Mouse (Mus musculus): ENCODE results near the gene Fkbp8. TPM values are rescaled to one million over a fixed set of nuclear protein-coding genes. Genes with fewer than 3 reads are reported as not detected.

The Fkbp8 gene
- polyA plus RNA-seq, 1 experiment from 2014 or later: 441 TPM

GRCm38 (mm10) chr8:70546412-70546811, 18.9 kb downstream of the Fkbp8 start:
- 88% methylated on average over 4 of the region's 4 CpGs for WGBS
- Histone ChIP-seq H3K36me3 (ENCODE audit: control insufficient read depth, insufficient read depth, low read length) (no peaks in the 10 kb centered on the region), H3K9me3 (ENCODE audit: control insufficient read depth, low read length) (no peaks in the 10 kb centered on the region), H3K27ac (ENCODE audit: low read depth, low read length) (no peak overlapping the region), H3K4me3 (ENCODE audit: low read length) (no peak overlapping the region), H3K9ac (ENCODE audit: low read depth, low read length) (no peak overlapping the region), H3K4me2 (ENCODE audit: low read length) (no peak overlapping the region), H3K27me3 (replicated peaks; ENCODE audit: control insufficient read depth, insufficient read depth, low read length) (no peaks in the 10 kb centered on the region), H3K4me1 (ENCODE audit: control insufficient read depth, insufficient read depth, low read depth, low read length) (peaks cover 5% of the 10 kb centered on the region)
- no peak for ATAC-seq

DNA sequence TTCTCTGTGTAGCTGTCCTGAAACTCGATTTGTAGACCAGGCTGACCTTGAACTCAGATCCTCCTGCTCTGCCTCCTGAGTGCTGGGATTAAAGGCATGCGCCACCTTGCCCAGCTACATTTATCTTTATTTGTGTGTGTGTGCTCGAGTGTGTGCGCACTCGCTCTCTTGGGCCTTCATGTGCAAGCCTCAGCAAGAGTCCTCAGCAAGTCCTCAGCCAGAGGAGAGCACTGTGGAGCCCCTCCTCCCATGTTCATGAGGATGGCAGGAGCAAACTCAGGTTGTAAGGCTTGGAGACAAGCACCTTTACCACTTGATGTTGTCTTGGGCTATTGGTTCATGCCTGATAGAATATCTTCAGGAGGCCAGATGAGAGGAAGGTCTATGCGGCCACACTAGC, 20.2 kb downstream of the Fkbp8 start:
- ATAC-seq: no peak
- Histone ChIP-seq H3K4me1 (ENCODE audit: control insufficient read depth, insufficient read depth, low read depth, low read length) (peaks cover 2% of the 10 kb centered on the region), H3K27ac (ENCODE audit: low read depth, low read length) (no peak overlapping the region), H3K9ac (ENCODE audit: low read depth, low read length) (no peak overlapping the region), H3K4me2 (ENCODE audit: low read length) (no peak overlapping the region), H3K4me3 (ENCODE audit: low read length) (no peak overlapping the region), H3K9me3 (ENCODE audit: control insufficient read depth, low read length) (no peaks in the 10 kb centered on the region), H3K36me3 (ENCODE audit: control insufficient read depth, insufficient read depth, low read length) (no peaks in the 10 kb centered on the region), H3K27me3 (replicated peaks; ENCODE audit: control insufficient read depth, insufficient read depth, low read length) (no peaks in the 10 kb centered on the region)
- 90% methylated on average over 6 of the region's 6 CpGs for WGBS

GRCm38 (mm10) chr8:70549412-70550184, 22.1 kb downstream of the Fkbp8 start:
- Histone ChIP-seq H3K27me3 (replicated peaks; ENCODE audit: control insufficient read depth, insufficient read depth, low read length) (no peaks in the 10 kb centered on the region), H3K4me3 (ENCODE audit: low read length) (no peak overlapping the region), H3K4me1 (ENCODE audit: control insufficient read depth, insufficient read depth, low read depth, low read length) (peaks cover 13% of the 10 kb centered on the region), H3K4me2 (ENCODE audit: low read length) (no peak overlapping the region), H3K9me3 (ENCODE audit: control insufficient read depth, low read length) (no peaks in the 10 kb centered on the region), H3K27ac (ENCODE audit: low read depth, low read length) (no peak overlapping the region), H3K36me3 (ENCODE audit: control insufficient read depth, insufficient read depth, low read length) (no peaks in the 10 kb centered on the region), H3K9ac (ENCODE audit: low read depth, low read length) (no peak overlapping the region)
- no peak for ATAC-seq
- WGBS: 94% methylated on average over 10 of the region's 10 CpGs

- H3K4me1 ChIP-seq (ENCODE audit: control insufficient read depth, insufficient read depth, low read depth, low read length): peaks cover 13% of the 10 kb centered on the region
- 87% methylated on average over 3 of the region's 3 CpGs for WGBS
- H3K4me3 ChIP-seq (ENCODE audit: low read length): no peak overlapping the region
- H3K27ac ChIP-seq (ENCODE audit: low read depth, low read length): no peak overlapping the region
- H3K9ac ChIP-seq (ENCODE audit: low read depth, low read length): no peak overlapping the region
- no peaks in the 10 kb centered on the region for H3K36me3 ChIP-seq (ENCODE audit: control insufficient read depth, insufficient read depth, low read length)
- no peak for ATAC-seq
- no peaks in the 10 kb centered on the region for H3K9me3 ChIP-seq (ENCODE audit: control insufficient read depth, low read length)
- H3K4me2 ChIP-seq (ENCODE audit: low read length): no peak overlapping the region
- no peaks in the 10 kb centered on the region for H3K27me3 ChIP-seq (replicated peaks; ENCODE audit: control insufficient read depth, insufficient read depth, low read length)
Observed at GRCm38 (mm10) chr8:70551558-70552161, 24.1 kb downstream of the Fkbp8 start.

GRCm38 (mm10) chr8:70552836-70553235, 25.3 kb downstream of the Fkbp8 start:
- Histone ChIP-seq H3K27ac (ENCODE audit: low read depth, low read length) (no peak overlapping the region), H3K4me2 (ENCODE audit: low read length) (no peak overlapping the region), H3K27me3 (replicated peaks; ENCODE audit: control insufficient read depth, insufficient read depth, low read length) (no peaks in the 10 kb centered on the region), H3K36me3 (ENCODE audit: control insufficient read depth, insufficient read depth, low read length) (no peaks in the 10 kb centered on the region), H3K4me3 (ENCODE audit: low read length) (no peak overlapping the region), H3K9ac (ENCODE audit: low read depth, low read length) (no peak overlapping the region), H3K9me3 (ENCODE audit: control insufficient read depth, low read length) (no peaks in the 10 kb centered on the region), H3K4me1 (ENCODE audit: control insufficient read depth, insufficient read depth, low read depth, low read length) (peaks cover 13% of the 10 kb centered on the region)
- no peak for ATAC-seq
- 41% methylated on average over 1 of the region's 1 CpGs for WGBS

GRCm38 (mm10) chr8:70553740-70554139, 26.2 kb downstream of the Fkbp8 start:
- Histone ChIP-seq H3K4me3 (ENCODE audit: low read length) (no peak overlapping the region), H3K27me3 (replicated peaks; ENCODE audit: control insufficient read depth, insufficient read depth, low read length) (no peaks in the 10 kb centered on the region), H3K9ac (ENCODE audit: low read depth, low read length) (no peak overlapping the region), H3K36me3 (ENCODE audit: control insufficient read depth, insufficient read depth, low read length) (no peaks in the 10 kb centered on the region), H3K4me1 (ENCODE audit: control insufficient read depth, insufficient read depth, low read depth, low read length) (peaks cover 13% of the 10 kb centered on the region), H3K4me2 (ENCODE audit: low read length) (no peak overlapping the region), H3K9me3 (ENCODE audit: control insufficient read depth, low read length) (no peaks in the 10 kb centered on the region), H3K27ac (ENCODE audit: low read depth, low read length) (peak overlapping the region; percentile 26; the same call in 1 of the 2 replicates)
- ATAC-seq: peak; percentile 44

DNA sequence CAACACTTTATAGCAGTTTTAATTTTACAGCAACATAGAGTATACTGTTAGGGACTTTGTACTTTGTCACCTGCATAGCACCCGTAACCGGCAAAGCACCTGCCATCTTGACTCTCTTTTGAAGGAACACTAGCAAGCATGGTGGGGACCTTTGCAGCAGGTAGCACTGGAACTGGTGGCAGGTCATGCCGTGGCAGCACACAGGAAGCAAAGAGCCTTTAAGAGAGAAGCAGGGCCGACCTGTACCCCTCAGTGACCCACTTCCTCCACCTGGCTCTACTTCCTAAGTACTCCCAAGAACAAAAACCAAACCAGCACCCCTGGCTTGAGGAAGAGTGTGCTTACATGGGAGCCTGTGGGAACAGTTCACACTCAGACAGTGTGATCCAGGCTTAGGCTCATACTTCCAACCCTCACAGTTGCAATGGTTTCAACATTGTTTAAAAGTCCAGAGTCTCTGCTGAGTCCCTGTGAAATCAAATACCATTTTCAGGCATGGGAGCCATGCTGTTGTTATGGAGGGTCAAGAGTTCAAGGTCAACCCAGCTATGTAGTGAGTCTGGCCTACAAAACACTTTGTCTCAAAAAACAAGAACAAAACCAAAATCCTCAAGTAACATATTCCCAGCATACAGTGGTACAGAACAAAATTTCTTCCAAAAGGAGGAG, 27.7 kb downstream of the Fkbp8 start:
- H3K27me3 ChIP-seq (replicated peaks; ENCODE audit: control insufficient read depth, insufficient read depth, low read length): no peaks in the 10 kb centered on the region
- H3K9me3 ChIP-seq (ENCODE audit: control insufficient read depth, low read length): no peaks in the 10 kb centered on the region
- 98% methylated on average over 4 of the region's 4 CpGs for WGBS
- no peak for ATAC-seq
- H3K4me3 ChIP-seq (ENCODE audit: low read length): no peak overlapping the region
- peaks cover 18% of the 10 kb centered on the region for H3K4me1 ChIP-seq (ENCODE audit: control insufficient read depth, insufficient read depth, low read depth, low read length)
- H3K36me3 ChIP-seq (ENCODE audit: control insufficient read depth, insufficient read depth, low read length): no peaks in the 10 kb centered on the region
- no peak overlapping the region for H3K27ac ChIP-seq (ENCODE audit: low read depth, low read length)
- H3K4me2 ChIP-seq (ENCODE audit: low read length): no peak overlapping the region
- no peak overlapping the region for H3K9ac ChIP-seq (ENCODE audit: low read depth, low read length)

DNA sequence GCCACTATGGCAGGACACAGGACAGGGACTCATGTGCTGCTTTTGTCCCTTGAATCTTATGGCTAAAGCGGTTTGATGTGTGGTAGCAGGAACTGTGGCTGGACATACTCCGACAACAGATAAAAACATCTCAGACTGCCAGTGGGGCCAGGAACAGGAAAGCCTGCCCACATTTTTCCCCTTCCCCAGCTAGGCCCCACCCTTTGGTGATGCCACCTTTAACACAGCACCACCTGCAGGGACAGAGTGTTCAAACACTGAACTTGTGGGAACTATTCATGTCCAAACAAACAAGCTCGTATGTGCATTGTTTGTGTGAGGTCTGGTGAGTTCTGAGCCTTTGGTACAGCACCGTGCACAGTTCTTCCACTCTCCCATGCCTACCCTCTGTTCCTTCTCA, 30.8 kb downstream of the Fkbp8 start:
- H3K27me3 ChIP-seq (replicated peaks; ENCODE audit: control insufficient read depth, insufficient read depth, low read length): no peaks in the 10 kb centered on the region
- H3K4me3 ChIP-seq (ENCODE audit: low read length): no peak overlapping the region
- 83% methylated on average over 4 of the region's 4 CpGs for WGBS
- no peaks in the 10 kb centered on the region for H3K36me3 ChIP-seq (ENCODE audit: control insufficient read depth, insufficient read depth, low read length)
- no peaks in the 10 kb centered on the region for H3K9me3 ChIP-seq (ENCODE audit: control insufficient read depth, low read length)
- 0 out of 2 replicates have a peak overlapping the region, but pooled peaks have one; percentile 6 for H3K9ac ChIP-seq (ENCODE audit: low read depth, low read length)
- no peak overlapping the region for H3K4me2 ChIP-seq (ENCODE audit: low read length)
- no peak; the same call in 1 of the 2 replicates for ATAC-seq
- H3K27ac ChIP-seq (ENCODE audit: low read depth, low read length): no peak overlapping the region; the same call in 1 of the 2 replicates
- H3K4me1 ChIP-seq (ENCODE audit: control insufficient read depth, insufficient read depth, low read depth, low read length): peaks cover 21% of the 10 kb centered on the region

DNA sequence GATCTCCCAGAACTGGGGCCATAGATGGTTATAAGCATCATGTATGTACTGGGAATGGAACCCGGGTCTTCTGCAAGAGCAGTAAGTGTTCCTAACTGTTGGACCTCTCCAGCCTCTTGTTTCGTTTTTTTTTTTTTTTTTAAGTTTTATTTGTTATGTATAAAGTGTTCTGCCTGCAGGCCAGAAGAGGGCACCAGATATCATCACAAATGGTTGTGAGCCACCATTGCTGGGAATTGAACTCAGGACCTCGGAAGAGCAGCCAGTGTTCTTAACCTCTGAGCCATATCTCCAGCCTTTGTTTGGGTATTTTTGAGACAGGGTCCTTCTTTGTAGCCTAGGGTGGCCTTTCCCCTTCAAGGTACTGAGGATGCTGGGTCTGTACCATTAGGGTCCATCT, 31.5 kb downstream of the Fkbp8 start:
- no peak for ATAC-seq
- no peaks in the 10 kb centered on the region for H3K36me3 ChIP-seq (ENCODE audit: control insufficient read depth, insufficient read depth, low read length)
- H3K9ac ChIP-seq (ENCODE audit: low read depth, low read length): no peak overlapping the region
- H3K4me1 ChIP-seq (ENCODE audit: control insufficient read depth, insufficient read depth, low read depth, low read length): peaks cover 15% of the 10 kb centered on the region
- no peaks in the 10 kb centered on the region for H3K9me3 ChIP-seq (ENCODE audit: control insufficient read depth, low read length)
- WGBS: 82% methylated on average over 3 of the region's 3 CpGs
- no peaks in the 10 kb centered on the region for H3K27me3 ChIP-seq (replicated peaks; ENCODE audit: control insufficient read depth, insufficient read depth, low read length)
- H3K4me3 ChIP-seq (ENCODE audit: low read length): no peak overlapping the region
- H3K27ac ChIP-seq (ENCODE audit: low read depth, low read length): no peak overlapping the region
- no peak overlapping the region for H3K4me2 ChIP-seq (ENCODE audit: low read length)
